Mouse (Mus musculus): Measurements from ENCODE around the gene Rps21. TPM values are rescaled to one million over a fixed set of nuclear protein-coding genes. Genes with fewer than 3 reads are reported as not detected.
A peak's percentile ranks its signal among the peaks of the same experiment; 100 is the strongest.

Gene Rps21
- polyA plus RNA-seq, 1 experiment, result 41.7 TPM

GRCm38 (mm10) chr2:180274523-180274922 is 17.3 kb downstream of the Rps21 start:
- Histone ChIP-seq H3K9me3 (ENCODE audit: control insufficient read depth, low read length) (no peaks in the 10 kb centered on the region), H3K4me1 (ENCODE audit: control insufficient read depth) (peaks cover 70% of the 10 kb centered on the region), H3K27me3 (ENCODE audit: control insufficient read depth) (peaks cover 4% of the 10 kb centered on the region), H3K4me3 (replicated peaks) (no peak overlapping the region), H3K36me3 (ENCODE audit: control insufficient read depth) (peaks cover 26% of the 10 kb centered on the region)
- TF ChIP-seq TAL1 (IDR thresholded peaks at IDR 0.05; ENCODE audit: low read length), result no peak
- no peak for TF ChIP-seq GATA1 (IDR thresholded peaks at IDR 0.05; ENCODE audit: low read length)

DNA sequence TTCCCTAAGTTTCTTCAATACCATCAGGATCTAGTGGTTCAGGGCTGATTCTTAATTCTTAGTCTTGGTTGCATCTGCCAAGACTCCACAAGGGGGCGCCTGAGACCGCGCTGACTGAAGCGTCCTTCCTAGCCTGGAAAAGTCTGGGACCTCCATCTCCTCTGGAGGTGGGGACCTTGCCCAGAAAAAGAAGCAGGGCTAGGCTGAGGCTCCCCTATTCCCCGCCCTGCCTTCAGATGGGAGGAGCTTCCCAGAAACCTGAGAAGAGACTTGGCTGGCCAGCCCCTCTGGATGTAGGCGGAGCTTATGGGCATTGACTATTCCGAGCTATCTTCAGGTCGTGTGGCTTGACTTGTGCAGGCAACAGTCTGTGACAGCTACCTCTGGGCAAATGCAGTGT is 18.7 kb downstream of the Rps21 start:
- peaks cover 65% of the 10 kb centered on the region for H3K4me1 ChIP-seq (ENCODE audit: control insufficient read depth)
- H3K4me3 ChIP-seq (replicated peaks), result peak overlapping the region; percentile 49
- peaks cover 12% of the 10 kb centered on the region for H3K36me3 ChIP-seq (ENCODE audit: control insufficient read depth)
- TF ChIP-seq TAL1 (IDR thresholded peaks at IDR 0.05; ENCODE audit: low read length) (no peak), GATA1 (IDR thresholded peaks at IDR 0.05; ENCODE audit: low read length) (no peak)
- H3K9me3 ChIP-seq (ENCODE audit: control insufficient read depth, low read length), result no peaks in the 10 kb centered on the region
- peaks cover 4% of the 10 kb centered on the region for H3K27me3 ChIP-seq (ENCODE audit: control insufficient read depth)

DNA sequence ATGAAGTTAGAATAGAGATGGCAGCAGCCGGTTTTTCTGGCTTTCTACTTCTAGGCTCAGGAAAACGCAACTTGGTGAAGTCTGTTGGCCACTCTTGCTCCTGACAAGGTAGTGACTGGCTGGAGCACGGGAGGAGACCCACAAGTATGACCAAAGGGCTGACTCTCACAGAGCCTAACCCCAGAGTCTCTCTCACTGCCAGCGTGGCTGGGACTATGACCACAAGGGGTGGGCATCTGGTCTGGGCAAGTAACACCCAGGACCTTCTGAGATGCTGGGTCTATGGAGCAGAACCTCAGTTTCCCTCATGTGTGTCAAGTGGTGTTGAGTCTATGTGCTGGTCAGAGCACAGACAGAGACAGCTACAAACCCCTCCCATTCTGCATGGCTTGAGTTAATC is 19.2 kb downstream of the Rps21 start:
- Histone ChIP-seq H3K9me3 (ENCODE audit: control insufficient read depth, low read length) (no peaks in the 10 kb centered on the region), H3K36me3 (ENCODE audit: control insufficient read depth) (peaks cover 7% of the 10 kb centered on the region), H3K27me3 (ENCODE audit: control insufficient read depth) (peaks cover 4% of the 10 kb centered on the region), H3K4me1 (ENCODE audit: control insufficient read depth) (peaks cover 59% of the 10 kb centered on the region), H3K4me3 (replicated peaks) (peak overlapping the region; percentile 49)
- TF ChIP-seq TAL1 (IDR thresholded peaks at IDR 0.05; ENCODE audit: low read length) (no peak), GATA1 (IDR thresholded peaks at IDR 0.05; ENCODE audit: low read length) (no peak)

DNA sequence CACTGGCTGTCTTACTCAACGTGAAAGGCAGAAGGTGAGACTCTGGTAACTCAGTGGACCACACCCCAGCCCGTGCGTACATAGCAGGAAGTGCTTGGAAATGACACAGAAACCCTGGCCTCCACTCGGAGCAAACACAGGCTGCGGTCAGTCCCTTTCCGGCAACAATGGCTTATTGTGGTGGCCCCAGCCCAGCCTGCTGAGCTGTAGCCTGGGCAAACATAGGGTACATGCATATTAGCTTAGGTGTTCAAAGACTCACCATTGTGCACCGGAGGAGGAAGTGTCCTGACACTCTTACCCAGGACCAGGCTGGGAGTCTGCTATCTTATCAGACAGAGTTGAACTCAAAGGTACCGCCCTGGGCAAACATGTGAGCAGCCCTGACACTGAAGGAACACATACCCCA is 19.7 kb downstream of the Rps21 start:
- Histone ChIP-seq H3K9me3 (ENCODE audit: control insufficient read depth, low read length) (no peaks in the 10 kb centered on the region), H3K27me3 (ENCODE audit: control insufficient read depth) (peaks cover 4% of the 10 kb centered on the region), H3K4me3 (replicated peaks) (peak overlapping the region; percentile 49), H3K4me1 (ENCODE audit: control insufficient read depth) (peaks cover 54% of the 10 kb centered on the region), H3K36me3 (ENCODE audit: control insufficient read depth) (peaks cover 2% of the 10 kb centered on the region)
- TF ChIP-seq TAL1 (IDR thresholded peaks at IDR 0.05; ENCODE audit: low read length), result no peak
- no peak for TF ChIP-seq GATA1 (IDR thresholded peaks at IDR 0.05; ENCODE audit: low read length)

GRCm38 (mm10) chr2:180277773-180278320 is 20.7 kb downstream of the Rps21 start:
- H3K9me3 ChIP-seq (ENCODE audit: control insufficient read depth, low read length), result no peaks in the 10 kb centered on the region
- no peaks in the 10 kb centered on the region for H3K36me3 ChIP-seq (ENCODE audit: control insufficient read depth)
- TF ChIP-seq GATA1 (IDR thresholded peaks at IDR 0.05; ENCODE audit: low read length) (no peak), TAL1 (IDR thresholded peaks at IDR 0.05; ENCODE audit: low read length) (no peak)
- peaks cover 45% of the 10 kb centered on the region for H3K4me1 ChIP-seq (ENCODE audit: control insufficient read depth)
- peaks cover 4% of the 10 kb centered on the region for H3K27me3 ChIP-seq (ENCODE audit: control insufficient read depth)
- H3K4me3 ChIP-seq (replicated peaks), result no peak overlapping the region

DNA sequence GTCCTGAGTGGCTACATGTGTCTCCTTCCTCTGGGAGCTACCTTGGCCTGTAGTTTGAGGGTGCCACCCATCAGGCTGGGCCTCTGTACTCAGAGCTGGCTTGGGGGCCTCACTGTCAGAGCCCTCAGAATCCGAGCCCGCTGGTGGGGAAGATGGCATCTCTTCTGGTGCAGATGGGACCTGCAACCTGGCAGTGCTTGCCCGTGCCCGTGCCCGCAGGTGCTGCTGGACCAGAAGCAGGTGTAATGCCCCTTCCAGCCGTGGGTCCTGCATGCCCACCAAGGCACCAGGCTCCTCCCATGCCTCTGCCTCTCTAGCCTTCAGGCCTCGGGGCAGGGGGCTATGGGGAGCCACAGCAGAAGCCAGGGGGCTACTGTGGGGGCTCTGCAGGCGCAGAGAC is 22.1 kb downstream of the Rps21 start:
- TF ChIP-seq GATA1 (IDR thresholded peaks at IDR 0.05; ENCODE audit: low read length) (no peak), TAL1 (IDR thresholded peaks at IDR 0.05; ENCODE audit: low read length) (no peak)
- Histone ChIP-seq H3K9me3 (ENCODE audit: control insufficient read depth, low read length) (no peaks in the 10 kb centered on the region), H3K36me3 (ENCODE audit: control insufficient read depth) (no peaks in the 10 kb centered on the region), H3K4me3 (replicated peaks) (no peak overlapping the region), H3K4me1 (ENCODE audit: control insufficient read depth) (peaks cover 35% of the 10 kb centered on the region), H3K27me3 (ENCODE audit: control insufficient read depth) (peaks cover 4% of the 10 kb centered on the region)

- Histone ChIP-seq H3K4me3 (replicated peaks) (no peak overlapping the region), H3K9me3 (ENCODE audit: control insufficient read depth, low read length) (no peaks in the 10 kb centered on the region), H3K27me3 (ENCODE audit: control insufficient read depth) (no peaks in the 10 kb centered on the region), H3K4me1 (ENCODE audit: control insufficient read depth) (no peaks in the 10 kb centered on the region), H3K36me3 (ENCODE audit: control insufficient read depth) (no peaks in the 10 kb centered on the region)
- TF ChIP-seq GATA1 (IDR thresholded peaks at IDR 0.05; ENCODE audit: low read length) (no peak), TAL1 (IDR thresholded peaks at IDR 0.05; ENCODE audit: low read length) (no peak)
Observed at GRCm38 (mm10) chr2:180288966-180289365, 31.8 kb downstream of the Rps21 start.

GRCm38 (mm10) chr2:180289440-180290108 is 32.4 kb downstream of the Rps21 start, which contains the start of gene Rbbp8nl:
Rbbp8nl (minus strand) TSS chr2:180289879.
- no peaks in the 10 kb centered on the region for H3K9me3 ChIP-seq (ENCODE audit: control insufficient read depth, low read length)
- H3K27me3 ChIP-seq (ENCODE audit: control insufficient read depth), result no peaks in the 10 kb centered on the region
- no peaks in the 10 kb centered on the region for H3K4me1 ChIP-seq (ENCODE audit: control insufficient read depth)
- TF ChIP-seq GATA1 (IDR thresholded peaks at IDR 0.05; ENCODE audit: low read length), result no peak
- TF ChIP-seq TAL1 (IDR thresholded peaks at IDR 0.05; ENCODE audit: low read length), result no peak
- no peaks in the 10 kb centered on the region for H3K36me3 ChIP-seq (ENCODE audit: control insufficient read depth)
- no peak within 1 kb of the TSS for H3K4me3 ChIP-seq (replicated peaks)

DNA sequence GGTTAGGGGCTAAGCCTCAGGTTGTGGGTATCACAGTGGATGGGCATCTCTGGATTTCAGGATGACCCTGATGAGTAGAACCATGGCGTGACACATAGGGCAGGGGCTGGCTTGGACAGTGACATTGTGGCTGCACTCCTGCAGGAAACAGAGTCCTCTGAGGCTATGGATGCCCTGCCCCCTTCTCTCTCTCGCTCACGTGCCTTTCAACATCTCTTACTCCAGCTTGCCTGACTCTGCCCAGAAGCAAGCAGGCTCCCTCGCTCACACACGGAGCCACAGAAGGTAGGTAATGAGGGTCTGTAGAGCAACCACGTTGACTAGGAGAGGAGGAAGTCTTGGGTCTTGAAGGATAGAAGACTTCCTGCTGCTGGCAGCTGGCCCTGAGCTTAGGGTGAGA is 33.3 kb downstream of the Rps21 start:
- H3K4me1 ChIP-seq (ENCODE audit: control insufficient read depth), result no peaks in the 10 kb centered on the region
- H3K27me3 ChIP-seq (ENCODE audit: control insufficient read depth), result no peaks in the 10 kb centered on the region
- no peak overlapping the region for H3K4me3 ChIP-seq (replicated peaks)
- H3K36me3 ChIP-seq (ENCODE audit: control insufficient read depth), result no peaks in the 10 kb centered on the region
- no peaks in the 10 kb centered on the region for H3K9me3 ChIP-seq (ENCODE audit: control insufficient read depth, low read length)
- TF ChIP-seq TAL1 (IDR thresholded peaks at IDR 0.05; ENCODE audit: low read length) (no peak), GATA1 (IDR thresholded peaks at IDR 0.05; ENCODE audit: low read length) (no peak)
